Mouse (Mus musculus) 3T3-L1 (cell line): ENCODE results near the gene Cacna1c.

Experiments used
- DNase-seq: peaks from one replicate; pipeline ENCODE4 v3.0.0-alpha.2; 2015; ENCODE audit warnings: low read depth, low spot score

Cacna1c gene

DNA sequence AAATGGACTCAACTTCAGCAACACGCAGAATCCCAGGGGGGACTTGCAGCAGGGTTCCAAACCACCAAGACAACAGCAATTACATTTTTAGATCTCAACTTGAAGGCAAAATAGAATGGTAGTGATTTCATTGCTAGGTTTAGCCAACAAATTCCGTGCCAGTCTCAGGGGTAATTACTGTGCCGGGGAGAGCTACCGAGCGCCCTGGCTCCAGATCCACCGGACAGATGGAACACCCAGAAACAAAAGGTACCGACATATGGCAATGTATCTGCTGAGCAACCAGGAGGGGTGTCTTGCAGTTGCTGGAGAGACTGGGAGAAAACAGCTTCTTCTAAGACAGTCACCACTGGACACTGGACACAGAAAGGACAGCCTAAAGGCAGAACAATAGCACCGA, 442.4 kb downstream of the Cacna1c start:
- DNase-seq, result no peak

DNA sequence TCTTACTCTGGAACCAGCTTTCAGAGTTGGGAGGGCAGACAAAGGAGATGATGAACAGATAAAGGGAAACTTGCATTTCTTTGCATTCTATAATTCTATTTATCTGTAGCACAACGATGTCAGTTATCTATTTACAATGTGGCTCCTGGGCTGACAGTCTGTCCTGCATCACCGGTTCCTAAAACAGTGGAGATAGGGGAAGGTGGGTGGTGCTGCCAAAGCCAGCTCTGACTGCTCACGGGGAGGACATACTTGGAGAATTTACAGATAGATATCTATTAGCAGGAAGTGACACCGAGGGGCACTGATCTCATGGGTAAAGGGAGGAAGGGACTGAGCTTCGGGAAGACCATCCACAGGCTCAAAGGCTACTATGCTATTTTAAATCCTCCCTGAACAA, 443.2 kb downstream of the Cacna1c start:
- DNase-seq, result no peak

DNA sequence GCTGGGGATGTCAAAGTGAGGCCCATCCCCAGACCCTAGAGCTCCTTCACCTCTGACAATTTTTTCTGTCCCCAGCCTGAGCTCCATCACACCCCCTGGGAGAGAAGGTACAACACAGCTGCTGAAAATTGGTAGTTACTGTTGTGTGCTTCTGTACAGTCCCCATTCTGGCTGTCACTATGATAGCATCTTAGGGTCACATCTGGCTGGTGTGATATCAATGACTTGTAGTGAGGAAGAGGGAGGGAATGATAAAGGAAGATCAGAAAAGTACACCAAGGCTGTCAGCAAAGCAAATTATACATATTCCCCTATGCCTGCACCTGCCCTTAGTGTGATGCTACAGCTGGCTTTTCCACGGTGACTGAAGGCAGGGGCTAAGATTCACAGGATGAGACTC, 446.9 kb downstream of the Cacna1c start:
- DNase-seq, result no peak

DNA sequence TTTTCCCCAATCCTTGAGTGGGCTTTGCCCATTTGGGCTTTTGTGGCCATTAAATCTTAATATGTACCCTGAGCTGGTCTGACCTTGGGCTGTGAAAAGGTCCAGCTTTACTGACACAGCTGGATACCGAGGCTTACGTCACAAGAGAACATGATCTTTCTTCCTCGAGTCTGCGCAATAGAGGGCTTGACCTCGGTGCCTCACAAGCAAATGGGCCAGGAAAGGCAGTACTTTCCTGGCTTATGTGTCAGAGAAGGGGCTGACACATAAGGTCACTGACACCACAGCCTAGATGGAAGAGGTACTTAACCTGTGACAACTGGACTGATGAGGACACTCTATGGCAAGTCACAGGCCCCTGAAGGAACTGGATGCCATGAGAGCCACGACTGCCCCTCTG, 453.5 kb downstream of the Cacna1c start:
- no peak for DNase-seq

DNA sequence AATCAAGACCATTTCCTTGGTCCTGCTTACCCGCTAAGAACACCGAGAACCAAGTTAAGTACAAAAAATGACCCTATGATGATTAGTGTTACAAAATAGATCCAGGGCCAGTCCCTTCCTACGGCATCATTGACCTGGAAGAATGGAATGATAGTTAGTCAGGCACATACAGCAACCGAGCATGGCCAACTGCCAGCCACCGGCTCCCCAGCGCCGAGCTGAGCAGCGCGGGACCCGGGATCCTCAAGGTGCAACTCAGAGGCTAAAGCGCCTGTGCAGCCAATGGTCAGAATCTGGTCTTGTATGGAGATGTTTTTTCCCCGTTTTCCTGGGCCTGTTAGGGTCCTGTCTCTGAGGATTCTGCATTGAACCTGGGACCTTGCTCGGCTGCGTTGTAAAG, 454.4 kb downstream of the Cacna1c start:
- DNase-seq, result no peak

DNA sequence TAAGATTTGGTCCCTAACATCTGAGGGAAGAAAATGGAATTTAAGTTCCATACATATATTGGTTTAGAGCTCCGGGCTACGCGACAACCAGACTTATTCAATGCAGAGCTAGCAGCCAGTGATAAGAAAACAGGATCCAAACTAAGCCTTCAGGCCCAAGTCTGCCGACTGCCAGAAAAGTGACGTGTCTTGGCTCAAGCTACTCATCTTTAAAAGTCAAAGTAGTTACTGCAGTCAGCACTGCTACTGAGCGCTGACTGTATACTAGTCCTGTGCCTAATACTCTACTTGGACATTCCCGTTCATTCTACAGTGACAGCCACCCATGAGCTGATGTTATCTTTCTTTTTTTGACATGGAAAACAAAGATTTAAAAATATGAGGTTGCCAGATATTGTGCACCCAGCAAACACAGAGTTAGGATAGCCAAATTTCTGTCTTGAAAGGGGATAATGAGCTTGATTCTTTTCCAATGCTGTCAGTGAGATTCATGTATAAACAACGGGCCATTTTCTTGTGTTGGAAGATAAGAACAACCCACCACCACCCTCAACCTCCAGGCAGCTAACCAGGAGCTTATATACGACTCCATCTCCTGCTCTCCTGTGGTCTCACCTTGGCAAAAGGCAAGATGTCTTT, 456.1 kb downstream of the Cacna1c start:
- DNase-seq, result peak; percentile 19

DNA sequence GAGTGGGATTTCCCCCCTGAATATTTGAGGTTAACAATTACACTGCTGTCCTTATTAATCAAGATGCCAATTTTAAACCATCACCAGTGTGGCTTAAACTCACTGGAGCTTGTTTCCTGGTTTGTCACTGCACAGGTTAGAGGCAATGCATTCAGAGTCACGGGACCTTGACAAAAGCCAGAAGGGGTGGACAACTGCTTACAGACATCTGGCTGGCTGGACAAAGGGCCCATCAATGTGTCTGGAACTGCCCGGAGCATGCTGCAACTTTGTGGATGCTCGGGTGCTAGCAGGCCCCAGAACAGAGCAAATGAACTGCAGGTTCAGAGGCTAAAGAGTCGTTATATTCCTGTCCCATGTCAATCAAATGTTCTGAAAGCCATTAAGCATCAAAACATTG, 456.9 kb downstream of the Cacna1c start:
- no peak for DNase-seq

DNA sequence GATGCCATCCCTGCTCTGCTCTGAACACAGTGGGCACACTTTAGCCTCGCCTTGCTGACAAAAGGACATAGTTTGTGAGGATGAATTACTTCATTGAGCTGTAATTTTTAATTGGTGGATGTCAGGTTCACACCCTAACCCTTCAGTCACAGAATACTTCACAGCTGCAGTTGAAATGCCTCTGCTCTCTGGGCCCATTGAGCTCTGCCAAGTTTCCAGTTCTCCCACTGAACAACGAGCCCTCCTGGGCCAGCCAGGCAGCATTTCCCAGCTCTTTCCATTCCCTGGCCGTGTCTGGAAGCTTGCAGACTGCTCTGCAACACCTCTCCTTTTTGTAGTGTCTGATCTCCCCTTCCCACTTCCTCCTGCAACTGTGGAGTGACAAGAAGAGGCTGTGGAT, 457.6 kb downstream of the Cacna1c start:
- no peak for DNase-seq

DNA sequence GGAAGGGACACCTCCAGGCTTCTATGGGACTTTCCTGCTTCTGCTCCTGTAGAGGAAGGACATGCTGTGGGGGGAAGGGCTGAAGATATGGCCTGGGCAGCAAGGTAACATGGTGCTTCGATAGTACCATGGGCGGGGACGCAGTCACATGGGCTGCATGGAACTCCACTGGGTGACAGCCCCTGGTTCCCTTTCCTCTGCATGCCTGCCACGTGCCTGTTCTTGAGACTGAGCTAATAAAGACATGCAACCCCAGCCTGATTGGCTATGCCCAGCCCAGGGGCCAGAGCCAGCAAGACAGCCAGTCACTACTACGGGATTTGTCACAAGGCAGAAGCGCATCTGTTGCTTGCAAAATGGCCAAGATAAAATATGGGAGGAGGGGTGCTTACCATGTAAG, 459.1 kb downstream of the Cacna1c start:
- DNase-seq, result no peak

DNA sequence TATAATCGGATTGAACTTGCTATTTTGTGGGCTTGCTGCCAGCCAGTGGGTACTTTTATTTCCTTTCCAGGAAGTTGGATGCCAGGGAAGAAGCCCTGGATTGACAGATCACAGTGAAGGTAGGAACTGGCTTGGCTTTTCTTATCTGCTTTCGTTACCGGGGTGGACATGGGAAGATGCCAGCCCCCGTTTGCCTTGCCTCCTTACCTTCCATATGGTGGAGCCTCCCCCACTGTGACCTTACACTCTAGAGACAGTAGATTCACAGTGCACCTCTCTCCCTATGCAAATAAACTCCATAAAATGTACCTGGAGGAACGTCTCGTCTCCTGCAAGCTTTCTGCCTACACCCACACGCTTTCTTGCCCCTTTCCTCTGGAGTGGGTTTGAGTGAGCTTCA, 459.7 kb downstream of the Cacna1c start:
- DNase-seq, result no peak

DNA sequence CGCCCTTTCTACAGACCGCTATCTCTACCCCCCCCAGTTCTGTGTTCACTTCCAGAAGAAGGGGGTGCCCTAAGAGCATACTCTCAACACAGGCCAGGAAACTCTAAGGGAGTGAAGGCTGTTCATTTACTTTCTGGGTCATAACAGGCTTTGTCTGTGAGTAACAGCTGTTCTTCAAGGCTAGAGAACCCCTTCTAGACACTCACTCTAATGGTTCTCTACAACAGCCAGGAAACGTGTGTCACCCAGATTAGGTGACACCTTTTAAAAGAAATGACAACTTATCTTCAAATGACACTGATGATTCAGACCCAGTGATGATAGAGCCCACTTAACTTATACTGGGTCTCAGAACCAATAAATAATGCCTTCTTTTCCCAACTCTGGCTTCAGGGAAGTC, 461.1 kb downstream of the Cacna1c start:
- DNase-seq, result no peak

DNA sequence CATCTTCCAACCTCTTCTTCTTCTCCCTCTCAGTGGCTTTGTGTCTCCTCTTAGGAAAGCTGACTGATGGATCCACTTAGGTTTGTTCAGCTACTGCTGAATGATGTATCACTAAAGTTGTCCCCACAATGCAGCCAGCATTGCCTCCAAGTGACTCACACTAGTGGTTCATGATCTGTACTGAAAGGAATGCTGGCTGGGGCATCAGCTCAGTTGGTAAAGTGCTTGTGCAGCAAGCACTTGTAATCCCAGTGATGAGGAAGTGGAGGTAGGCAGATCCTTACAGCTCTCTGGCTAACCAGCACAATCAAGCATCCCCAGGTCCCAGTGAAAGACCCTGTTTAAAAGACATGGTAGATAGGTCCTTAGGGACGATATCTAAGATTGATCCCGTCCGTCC, 464.3 kb downstream of the Cacna1c start:
- DNase-seq, result peak; percentile 98

DNA sequence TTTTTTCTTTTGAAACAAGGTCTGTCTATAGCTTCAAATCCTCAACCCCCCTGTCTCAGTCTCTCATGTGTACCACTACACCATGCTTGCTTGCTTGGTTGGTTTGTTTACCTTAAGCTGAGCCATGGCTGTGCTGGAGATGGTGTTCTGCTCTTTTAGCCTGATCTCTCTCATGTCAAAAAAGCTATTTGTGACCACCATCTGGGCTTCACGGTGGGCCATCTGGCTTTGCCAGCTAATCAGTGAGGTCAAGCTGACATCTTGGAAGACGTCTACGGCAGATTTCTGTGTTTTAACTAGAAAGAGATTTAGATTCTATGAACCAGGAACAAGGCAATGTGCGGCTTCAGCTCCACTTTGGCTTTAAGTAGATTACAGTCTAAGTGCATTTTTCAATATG, 471.3 kb downstream of the Cacna1c start:
- no peak for DNase-seq

DNA sequence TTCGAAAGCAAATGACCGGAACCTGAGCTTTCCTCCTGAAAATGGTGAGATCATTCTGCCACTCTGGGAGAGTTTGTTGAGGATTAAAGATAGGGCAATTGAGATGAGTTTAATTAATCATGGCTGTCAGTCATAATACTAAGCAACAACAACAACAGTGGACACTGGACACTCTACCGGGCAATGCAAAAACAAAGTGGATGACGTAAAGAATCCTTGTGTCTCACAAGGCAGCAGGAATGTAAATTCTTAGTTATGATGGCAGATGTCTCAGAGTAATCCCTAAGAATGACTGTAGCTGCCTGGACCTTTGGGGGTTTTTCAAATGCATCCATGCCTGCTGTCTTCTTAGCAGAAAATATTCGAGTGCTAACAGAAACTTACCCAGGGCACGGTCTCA, 471.8 kb downstream of the Cacna1c start:
- no peak for DNase-seq

DNA sequence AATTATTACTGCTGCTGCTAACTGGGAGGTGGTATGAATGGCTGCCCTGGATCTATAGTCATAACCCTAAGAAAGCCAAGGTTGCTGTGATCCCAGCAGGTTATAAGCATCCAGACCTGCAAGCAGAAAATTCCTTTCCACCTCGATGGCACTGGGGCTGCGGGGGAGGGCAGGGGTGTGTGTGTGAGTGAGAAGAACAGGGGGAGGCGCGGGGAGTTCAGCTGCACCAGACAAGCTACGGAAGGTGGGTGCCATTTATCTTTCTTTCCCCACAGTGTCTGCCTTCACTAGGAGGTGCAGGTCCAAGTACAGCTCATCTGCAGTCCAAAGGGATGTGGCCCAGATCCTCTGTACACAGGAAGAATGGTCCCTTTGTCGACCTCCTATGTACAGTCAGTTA, 473.9 kb downstream of the Cacna1c start:
- no peak for DNase-seq

DNA sequence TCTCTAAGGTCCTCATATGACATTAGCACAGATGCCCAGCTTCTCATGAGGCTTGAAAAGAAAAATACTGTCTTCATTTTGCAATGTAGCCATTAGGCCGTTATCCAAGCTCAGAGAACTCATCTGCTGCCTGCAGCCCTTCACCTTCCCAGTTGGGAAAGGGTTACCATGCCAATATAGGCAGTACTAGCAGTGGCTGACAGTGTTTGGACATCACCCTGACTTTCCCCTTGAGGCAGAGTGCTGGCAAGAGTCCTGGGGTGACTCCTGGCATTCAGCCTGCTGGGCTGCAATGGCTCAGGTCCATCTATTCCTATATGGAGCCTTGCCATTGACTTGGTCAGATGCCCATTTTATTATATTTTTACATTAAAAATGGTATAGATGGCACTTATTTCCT, 476.7 kb downstream of the Cacna1c start:
- DNase-seq, result peak; percentile 13

DNA sequence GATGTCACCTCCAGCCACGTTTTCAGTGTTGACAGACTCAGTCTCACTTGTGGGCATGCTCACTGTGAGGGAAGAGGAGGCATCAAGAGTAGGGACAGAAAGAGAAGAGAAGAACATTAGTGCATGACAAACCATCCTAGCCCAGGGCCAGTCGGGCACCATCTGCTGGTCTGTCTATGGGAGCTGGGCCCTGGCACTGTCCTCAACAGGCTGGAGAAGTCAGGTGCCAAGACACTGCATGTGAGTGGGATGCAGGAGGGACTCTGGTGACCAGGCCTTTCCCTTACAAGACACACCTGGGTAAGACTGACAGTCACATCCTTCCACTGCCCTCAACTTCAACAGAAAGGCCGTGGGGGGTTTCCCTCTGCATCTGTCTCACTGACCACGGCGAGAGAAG, 482.9 kb downstream of the Cacna1c start:
- DNase-seq, result no peak

DNA sequence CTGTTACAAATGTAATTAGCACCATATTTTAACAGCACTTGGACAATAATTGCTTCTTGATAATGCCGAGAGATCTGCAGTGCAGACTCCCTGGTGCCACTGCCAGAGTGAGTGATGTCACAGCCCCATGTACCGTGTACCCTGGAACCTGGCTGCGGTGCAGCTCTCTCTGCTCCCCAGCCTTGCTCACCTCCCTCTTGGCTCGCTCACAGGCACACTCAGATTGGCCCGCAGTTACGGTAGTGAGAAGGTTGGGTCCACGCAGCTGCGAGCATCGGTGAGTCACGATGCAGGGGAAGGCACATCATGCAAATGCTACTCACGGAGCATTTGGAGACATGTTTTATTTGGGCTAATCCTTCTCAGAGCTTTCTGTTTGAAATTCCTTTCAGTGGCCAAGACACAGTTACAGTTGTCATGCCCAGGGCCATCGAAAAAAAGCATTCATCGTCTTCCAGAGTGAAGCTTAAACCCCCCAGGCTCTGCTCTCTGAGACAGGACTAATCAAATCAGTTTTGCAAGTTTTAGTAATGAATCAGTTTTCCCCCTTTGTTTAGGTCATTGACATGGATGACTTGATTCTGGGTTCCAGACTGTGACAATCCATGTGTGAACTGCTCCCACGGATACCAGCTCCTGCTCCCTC, 484.4 kb downstream of the Cacna1c start:
- DNase-seq, result no peak

DNA sequence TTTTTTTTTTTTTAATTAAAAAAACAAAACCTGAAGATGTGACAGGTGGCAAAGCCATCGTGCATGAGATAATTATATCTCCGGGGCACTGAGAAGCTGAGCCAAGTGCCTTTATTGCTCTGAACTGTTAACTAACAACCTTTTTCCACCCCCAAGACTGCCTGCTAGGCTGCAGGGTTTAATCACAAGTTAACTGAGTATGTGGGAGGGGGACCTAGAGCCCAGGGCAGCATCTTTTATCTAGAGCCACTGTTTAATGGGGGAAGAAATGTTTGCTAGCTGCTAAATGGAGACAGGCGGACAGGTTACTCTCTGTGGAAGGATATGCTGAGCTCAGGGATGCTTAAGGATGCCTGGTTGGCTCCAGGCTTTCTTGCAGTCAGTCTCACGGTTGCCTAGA, 489.2 kb downstream of the Cacna1c start:
- no peak for DNase-seq

DNA sequence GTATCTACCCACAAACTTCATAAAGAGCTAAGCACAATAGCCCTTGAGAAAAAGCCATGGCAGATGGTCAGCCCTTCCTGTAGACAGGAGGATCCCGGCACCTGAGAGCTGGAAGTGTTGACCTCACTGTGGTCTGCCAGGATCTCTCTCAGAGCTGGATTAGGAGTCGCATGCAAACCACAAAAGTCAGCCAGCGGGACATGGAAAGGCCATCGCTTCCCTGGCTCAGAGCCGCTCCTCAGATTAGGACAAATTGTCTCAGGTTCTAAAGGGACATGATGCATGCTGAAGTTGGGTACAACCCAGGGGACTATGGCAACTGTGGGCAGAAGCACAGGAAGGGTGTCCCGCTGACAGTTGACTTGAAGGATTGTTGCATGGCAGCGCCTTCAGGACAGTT, 490.4 kb downstream of the Cacna1c start:
- no peak for DNase-seq

DNA sequence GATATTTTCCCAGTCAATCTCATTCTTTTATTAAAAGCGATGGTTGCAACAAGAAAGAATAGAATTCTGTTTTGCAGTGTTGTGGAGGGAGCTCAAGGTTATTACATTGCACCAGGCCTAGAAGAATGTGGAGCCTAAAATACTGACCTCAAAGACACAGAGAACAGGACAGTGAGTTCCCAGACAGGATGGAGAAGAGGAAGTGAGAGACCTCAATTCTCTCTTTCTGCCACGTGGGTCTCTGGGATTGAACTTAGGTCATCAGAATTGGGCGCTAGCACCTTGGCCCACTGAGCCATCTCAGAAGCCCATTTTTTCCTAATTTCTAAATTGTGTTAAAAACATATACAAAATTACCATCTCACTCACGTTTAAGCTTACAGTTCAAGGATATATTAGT, 501.6 kb downstream of the Cacna1c start:
- no peak for DNase-seq

DNA sequence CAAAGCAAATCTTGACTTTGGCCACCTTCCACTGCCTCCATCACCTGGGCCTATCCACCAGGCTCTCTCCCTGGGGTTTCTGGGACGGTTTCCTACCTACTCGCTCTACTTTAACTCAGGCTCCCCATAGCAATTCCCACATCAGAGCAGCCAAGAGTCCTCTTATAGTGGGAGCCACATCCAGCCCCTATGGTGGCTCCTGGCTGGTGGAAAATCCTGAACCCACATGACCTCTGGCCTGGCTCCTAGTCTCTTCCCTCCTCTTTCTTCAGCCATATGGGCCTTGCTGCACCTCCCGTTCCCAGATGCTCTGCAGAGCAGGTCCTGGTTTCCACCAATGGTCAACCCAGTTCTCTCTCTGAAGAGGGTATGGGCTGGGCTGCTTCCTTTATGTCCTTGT, 506.8 kb downstream of the Cacna1c start:
- DNase-seq, result no peak

DNA sequence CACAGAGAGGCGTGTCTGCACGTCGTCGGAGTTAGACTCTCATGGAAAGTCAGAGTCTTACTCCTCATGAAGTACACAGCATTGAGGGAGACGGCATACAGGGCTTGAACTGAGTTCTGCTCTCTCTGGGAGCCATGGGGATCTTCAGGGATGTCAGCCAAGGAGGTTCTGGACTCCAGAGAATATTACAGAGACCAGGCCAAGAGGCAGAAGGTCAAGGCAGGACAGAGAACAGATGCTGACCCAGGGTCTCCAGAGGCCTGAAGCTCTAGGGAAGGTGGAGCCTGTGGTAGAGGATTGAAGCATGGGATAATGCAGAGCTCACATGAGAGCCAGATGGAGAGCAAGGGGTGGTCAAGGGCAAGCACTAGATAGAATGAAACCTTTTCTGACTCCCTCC, 507.4 kb downstream of the Cacna1c start:
- no peak for DNase-seq

DNA sequence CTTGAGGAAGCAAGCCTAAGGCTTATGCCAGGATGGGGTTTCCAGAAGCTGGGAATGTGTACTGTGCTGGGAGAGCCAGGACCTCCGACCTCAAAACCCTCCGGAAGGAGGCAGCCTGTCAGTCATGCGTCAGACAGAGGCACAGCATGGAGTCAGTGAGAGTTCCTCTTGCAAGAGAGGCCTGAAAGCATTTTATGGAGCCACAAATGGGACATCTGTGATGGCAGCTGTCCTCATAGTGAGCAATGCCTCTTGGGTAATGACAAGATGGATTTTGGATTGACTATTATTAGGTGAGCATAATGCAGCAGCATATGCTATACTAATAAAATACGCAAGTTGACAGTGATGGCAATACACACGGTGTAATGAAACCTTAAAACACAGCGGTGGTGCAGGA, 515.4 kb downstream of the Cacna1c start:
- DNase-seq, result no peak
